Mouse (Mus musculus) cerebellum, adult (tissue): ENCODE data around the gene Maml3.
A peak's percentile ranks its signal among the peaks of the same experiment; 100 is the strongest.

Source experiments
- ATAC-seq: cut with Nextera tagmentation; 2 replicates; pipeline ENCODE4 v1.9.2; 2017; ENCODE audit warnings: mild to moderate bottlenecking, moderate library complexity, mixed read lengths; ENCODE audit not compliant: insufficient number of reproducible peaks, low FRiP score, low TSS enrichment

Maml3 gene

DNA sequence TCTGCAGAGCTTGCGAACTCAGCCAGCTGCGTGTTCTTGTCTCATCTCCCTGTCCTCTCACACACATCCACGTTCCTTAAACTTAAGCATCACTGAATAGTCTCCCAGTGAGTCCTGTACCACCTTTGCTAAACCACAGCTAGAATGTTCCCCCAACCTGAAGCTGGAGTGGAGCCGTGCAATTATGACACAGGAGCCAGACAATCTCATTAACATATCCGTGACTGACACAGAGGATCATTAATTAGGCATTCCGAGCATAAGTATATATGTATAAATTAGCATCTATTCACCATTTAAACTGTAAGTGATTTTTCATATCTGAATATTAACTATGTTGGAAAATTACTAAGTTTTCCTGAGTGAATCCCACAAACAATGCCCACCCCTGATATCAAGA lies 181.1 kb downstream of the Maml3 start:
- ATAC-seq = no peak

DNA sequence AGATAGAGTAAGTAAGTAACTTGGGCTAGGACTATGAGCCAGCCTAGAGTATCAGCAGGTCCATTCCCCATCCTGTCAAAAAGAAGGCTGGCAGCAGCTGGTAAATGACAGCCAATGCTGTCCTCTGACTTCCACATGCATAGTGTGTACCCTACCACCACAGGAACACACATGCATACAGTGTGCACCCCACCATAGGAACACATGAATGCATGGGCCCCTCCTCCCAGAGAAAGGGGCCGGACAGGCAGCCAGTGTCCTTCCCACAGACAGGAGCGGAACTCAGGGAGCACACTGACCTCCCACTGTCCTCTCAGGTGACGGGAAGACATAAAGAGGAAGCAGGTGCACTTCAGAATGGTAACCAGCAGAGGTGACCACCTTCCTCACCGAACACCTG lies 188.0 kb downstream of the Maml3 start:
- no peak for ATAC-seq

GRCm38 (mm10) chr3:51916060-51916870 lies 188.6 kb downstream of the Maml3 start:
- ATAC-seq = no peak

DNA sequence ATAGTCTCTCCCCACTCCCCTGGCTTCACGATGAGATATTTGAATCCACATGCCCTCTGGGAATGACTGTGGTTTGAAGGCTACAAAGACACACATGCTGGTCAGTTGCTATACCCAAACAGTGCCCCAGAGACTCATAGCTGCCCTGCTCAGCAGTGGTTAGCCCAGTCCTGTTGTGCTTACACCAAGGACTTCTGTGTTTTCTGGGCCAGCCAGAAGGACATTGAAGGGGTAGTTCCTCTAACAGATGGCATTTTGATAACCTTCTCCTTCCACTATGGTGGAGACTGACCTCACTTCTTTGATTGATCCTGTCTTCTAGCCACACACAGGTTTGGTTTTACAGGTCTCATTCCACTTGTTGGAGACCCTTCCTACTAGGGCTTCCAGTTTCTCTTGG lies 189.5 kb downstream of the Maml3 start:
- ATAC-seq = no peak

GRCm38 (mm10) chr3:51914900-51915299 lies 190.0 kb downstream of the Maml3 start:
- no peak for ATAC-seq

- ATAC-seq = no peak
These were observed 191.4 kb downstream of the Maml3 start for GRCm38 (mm10) chr3:51913498-51913897.

DNA sequence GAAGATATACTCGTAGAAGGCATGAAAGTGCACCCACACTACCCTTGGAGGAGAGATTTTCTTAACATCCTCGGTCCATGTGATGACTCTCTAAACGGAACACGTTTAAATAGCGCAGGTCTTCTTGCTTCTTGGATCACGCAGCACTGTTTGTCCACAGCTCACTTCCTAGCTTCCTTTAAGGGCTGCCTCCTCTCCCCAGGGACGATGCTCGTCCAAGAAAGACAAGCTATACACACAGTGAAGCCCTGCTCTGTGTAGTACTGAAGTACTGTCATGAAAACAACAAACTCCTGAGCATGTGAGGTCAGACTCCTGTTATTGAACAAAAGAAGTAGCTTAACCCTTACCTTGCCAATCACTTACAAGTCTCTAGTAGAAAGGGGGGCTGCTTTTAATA lies 192.7 kb downstream of the Maml3 start:
- no peak for ATAC-seq

- ATAC-seq = no peak
These were observed 196.4 kb downstream of the Maml3 start for GRCm38 (mm10) chr3:51908437-51908990.

GRCm38 (mm10) chr3:51907113-51907860 lies 197.6 kb downstream of the Maml3 start:
- ATAC-seq = no peak

GRCm38 (mm10) chr3:51905903-51906302 lies 199.0 kb downstream of the Maml3 start:
- ATAC-seq = no peak

GRCm38 (mm10) chr3:51904357-51904855 lies 200.5 kb downstream of the Maml3 start:
- no peak for ATAC-seq

GRCm38 (mm10) chr3:51901151-51901550 lies 203.7 kb downstream of the Maml3 start:
- no peak for ATAC-seq

- ATAC-seq = no peak
These were observed 210.4 kb downstream of the Maml3 start for GRCm38 (mm10) chr3:51894514-51894913.

DNA sequence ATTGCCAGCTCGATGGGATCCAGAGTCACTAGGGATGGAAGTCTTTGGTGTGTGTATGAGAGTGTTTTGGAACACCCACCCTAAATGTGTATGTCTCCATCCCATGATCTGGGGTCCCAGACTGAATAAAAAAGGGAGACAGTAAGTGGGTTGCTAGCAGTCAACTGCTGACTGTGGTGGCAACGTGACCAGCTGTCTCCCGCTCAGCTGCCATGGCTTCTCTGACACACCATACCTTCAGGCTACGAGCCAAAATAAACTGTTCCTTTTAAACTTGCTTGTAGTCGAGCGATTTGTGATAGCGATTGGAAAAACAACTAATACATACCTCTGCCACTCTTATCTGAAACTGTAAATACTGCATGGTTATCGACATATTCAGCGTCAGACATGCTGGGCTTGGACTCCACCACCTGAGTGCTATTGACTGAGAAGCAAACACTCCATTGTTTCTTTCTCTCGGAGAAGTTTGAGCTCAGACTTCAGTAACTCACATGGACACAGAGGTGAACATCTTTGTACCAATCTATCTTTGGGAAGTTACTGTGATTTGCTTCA lies 213.2 kb downstream of the Maml3 start:
- no peak for ATAC-seq

- ATAC-seq = peak; percentile 51; the same call in 1 of the 2 replicates
These were observed 214.7 kb downstream of the Maml3 start for GRCm38 (mm10) chr3:51890181-51890580.

- ATAC-seq = peak; percentile 89
These were observed 215.1 kb downstream of the Maml3 start for GRCm38 (mm10) chr3:51889776-51890175.

GRCm38 (mm10) chr3:51888662-51889433 lies 216.0 kb downstream of the Maml3 start:
- 0 out of 2 replicates have a peak, but pooled peaks have one; percentile 27 for ATAC-seq

GRCm38 (mm10) chr3:51888295-51888661 lies 216.6 kb downstream of the Maml3 start:
- ATAC-seq = no peak

GRCm38 (mm10) chr3:51885920-51886319 lies 219.0 kb downstream of the Maml3 start:
- no peak for ATAC-seq

GRCm38 (mm10) chr3:51885487-51885886 lies 219.4 kb downstream of the Maml3 start:
- ATAC-seq = no peak
